Mouse (Mus musculus): ENCODE measurements around the gene Alpk1. TPM values are rescaled to one million over a fixed set of nuclear protein-coding genes. Genes with fewer than 3 reads are reported as not detected.

Gene Alpk1
- polyA plus RNA-seq, 1 experiment from 2014 or later, result 0.64 TPM

DNA sequence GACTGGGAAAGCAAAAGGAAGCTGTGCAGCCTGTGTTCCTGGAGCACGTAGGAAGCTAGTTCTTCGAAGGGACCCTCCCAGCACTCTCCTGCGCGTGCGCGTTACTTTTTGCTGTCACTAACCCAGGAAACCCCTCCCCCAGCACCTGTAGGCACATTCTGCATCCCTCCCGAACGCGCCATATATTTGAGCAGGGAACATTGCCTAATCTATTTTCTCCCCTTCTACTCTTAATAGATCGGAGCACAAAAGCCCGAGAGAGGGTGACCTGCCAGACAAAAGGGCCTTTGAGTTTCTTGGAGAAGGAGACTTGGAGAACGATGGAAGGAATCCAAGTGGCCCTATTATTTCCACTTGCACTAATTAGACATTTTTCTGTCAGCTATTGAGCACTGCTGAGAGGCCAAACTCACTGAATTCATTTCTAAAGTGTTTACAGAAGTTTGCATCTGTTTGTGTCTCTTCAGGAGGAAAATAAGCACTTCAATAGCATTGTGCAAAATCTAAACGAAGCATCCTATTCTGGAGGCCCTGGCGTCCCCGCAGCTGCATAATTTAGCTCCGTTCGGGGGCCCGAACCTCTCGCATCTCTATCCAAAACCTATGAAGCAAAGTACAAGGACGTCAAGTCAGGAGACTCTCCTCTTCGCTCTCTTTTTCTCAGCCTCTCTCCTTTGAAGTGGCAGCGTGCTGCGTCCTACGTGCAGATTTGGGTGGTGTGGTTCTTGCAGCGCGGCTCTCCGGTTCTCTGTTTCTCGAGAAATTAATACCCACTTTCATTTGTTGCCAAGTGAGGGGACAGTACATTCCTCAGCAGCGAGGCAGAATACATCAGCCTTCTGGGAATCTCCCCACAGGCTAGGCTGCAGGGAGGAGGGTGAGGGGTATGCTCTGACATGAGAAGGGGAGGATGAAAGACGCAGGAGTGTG lies 74.5 kb downstream of the Alpk1 start:
- Histone ChIP-seq H3K4me3 (no peak overlapping the region), H3K9ac (no peak overlapping the region), H3K4me2 (peak overlapping the region; percentile 20; the same call in 1 of the 2 replicates), H3K27me3 (replicated peaks) (peaks cover 20% of the 10 kb centered on the region; the same call in 1 of the 2 replicates), H3K9me3 (replicated peaks) (no peaks in the 10 kb centered on the region), H3K27ac (no peak overlapping the region), H3K4me1 (no peaks in the 10 kb centered on the region), H3K36me3 (no peaks in the 10 kb centered on the region)
- 31% methylated on average over 30 of the region's 30 CpGs for WGBS (ENCODE audit: insufficient replicate concordance)
- ATAC-seq, result no peak

DNA sequence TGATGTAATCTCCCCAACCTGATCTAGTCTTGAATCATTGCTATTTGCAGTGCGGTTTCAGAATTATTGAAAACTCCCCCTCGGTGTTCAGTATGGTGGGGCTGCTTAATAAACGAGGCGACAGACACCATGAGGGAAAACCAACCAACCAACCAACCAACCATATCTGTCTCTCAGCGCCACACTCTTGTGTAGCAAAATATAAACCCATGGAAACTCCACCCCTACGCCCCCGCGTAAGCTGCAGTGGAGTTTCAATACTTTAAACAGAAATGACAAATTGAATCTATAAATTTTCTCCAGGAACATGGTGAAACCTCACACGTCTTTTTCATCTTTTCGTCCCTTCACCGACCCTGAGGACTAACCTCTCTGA lies 75.2 kb downstream of the Alpk1 start:
- ATAC-seq, result no peak
- Histone ChIP-seq H3K4me1 (no peaks in the 10 kb centered on the region), H3K9me3 (replicated peaks) (no peaks in the 10 kb centered on the region), H3K27ac (no peak overlapping the region), H3K36me3 (no peaks in the 10 kb centered on the region), H3K27me3 (replicated peaks) (peaks cover 20% of the 10 kb centered on the region; the same call in 1 of the 2 replicates), H3K4me3 (no peak overlapping the region), H3K9ac (no peak overlapping the region), H3K4me2 (no peak overlapping the region)
- WGBS (ENCODE audit: insufficient replicate concordance), result 72% methylated on average over 11 of the region's 11 CpGs

DNA sequence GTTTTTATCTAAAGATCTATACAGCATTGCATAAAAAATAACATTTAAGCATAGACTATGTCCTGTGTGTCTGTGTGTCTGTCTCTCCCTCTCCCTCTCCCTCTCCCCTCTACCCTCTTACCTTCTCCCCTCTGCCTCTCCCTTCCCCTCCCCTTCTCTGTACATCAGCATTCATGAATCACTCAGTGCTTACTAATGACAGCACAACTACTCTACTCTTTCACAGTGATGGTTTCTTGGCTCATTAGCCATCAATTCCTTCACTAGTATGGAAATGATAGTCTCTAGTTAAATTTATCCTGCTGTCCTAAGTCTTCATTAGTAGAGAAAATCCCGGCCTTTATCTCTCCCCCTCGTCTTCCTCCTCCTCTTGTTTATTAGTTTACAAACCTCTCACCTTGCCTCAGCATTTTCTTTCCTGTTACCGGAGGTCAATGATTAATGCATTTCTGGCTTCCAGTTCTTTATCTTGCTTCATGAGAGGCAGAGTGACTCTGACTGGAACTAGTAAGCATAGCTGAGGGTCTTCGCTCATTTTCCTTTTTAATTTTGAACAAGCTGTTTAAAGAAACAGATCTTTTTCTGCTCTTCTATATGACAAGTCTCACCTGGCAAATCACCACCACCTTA lies 79.0 kb downstream of the Alpk1 start:
- Histone ChIP-seq H3K27ac (no peak overlapping the region), H3K4me2 (no peak overlapping the region), H3K27me3 (replicated peaks) (peaks cover 20% of the 10 kb centered on the region), H3K36me3 (no peaks in the 10 kb centered on the region), H3K4me3 (no peak overlapping the region), H3K9me3 (replicated peaks) (no peaks in the 10 kb centered on the region), H3K9ac (no peak overlapping the region), H3K4me1 (no peaks in the 10 kb centered on the region)
- WGBS (ENCODE audit: insufficient replicate concordance), result 62% methylated on average over 4 of the region's 4 CpGs
- ATAC-seq, result no peak

DNA sequence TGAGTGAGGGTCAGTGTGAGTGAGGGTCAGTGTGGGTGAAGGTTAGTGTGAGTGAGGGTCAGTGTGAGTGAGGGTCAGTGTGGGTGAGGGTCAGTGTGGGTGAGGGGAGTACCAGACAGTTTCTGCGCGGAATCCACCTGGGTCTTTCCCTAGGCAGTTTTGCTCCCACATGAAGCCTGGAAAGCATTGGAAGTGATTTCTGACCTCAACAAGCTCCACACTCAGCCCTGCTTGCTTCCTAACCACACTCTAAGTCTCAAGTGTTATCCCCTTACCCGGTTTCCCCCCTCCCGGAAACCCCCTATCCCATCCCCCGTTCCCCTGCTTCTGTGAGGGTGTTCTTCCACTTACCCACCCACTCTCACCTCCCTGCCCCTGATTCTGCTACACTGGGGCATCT lies 81.7 kb downstream of the Alpk1 start:
- H3K27ac ChIP-seq, result no peak overlapping the region
- H3K9me3 ChIP-seq (replicated peaks), result no peaks in the 10 kb centered on the region
- no peaks in the 10 kb centered on the region for H3K36me3 ChIP-seq
- no peak overlapping the region for H3K4me2 ChIP-seq
- H3K4me1 ChIP-seq, result no peaks in the 10 kb centered on the region; the same call in 1 of the 2 replicates
- H3K27me3 ChIP-seq (replicated peaks), result peaks cover 28% of the 10 kb centered on the region
- no peak overlapping the region for H3K9ac ChIP-seq
- no peak overlapping the region for H3K4me3 ChIP-seq
- no peak for ATAC-seq
- WGBS (ENCODE audit: insufficient replicate concordance), result 60% methylated on average over 5 of the region's 5 CpGs

- no peak overlapping the region for H3K4me3 ChIP-seq
- no peak overlapping the region for H3K27ac ChIP-seq
- H3K9ac ChIP-seq, result no peak overlapping the region
- no peak for ATAC-seq
- H3K9me3 ChIP-seq (replicated peaks), result no peaks in the 10 kb centered on the region
- 67% methylated on average over 11 of the region's 11 CpGs for WGBS (ENCODE audit: insufficient replicate concordance)
- peaks cover 28% of the 10 kb centered on the region for H3K27me3 ChIP-seq (replicated peaks)
- H3K4me2 ChIP-seq, result no peak overlapping the region
- H3K36me3 ChIP-seq, result no peaks in the 10 kb centered on the region
- H3K4me1 ChIP-seq, result no peaks in the 10 kb centered on the region; the same call in 1 of the 2 replicates
Observed at GRCm38 (mm10) chr3:127696541-127696940, 83.8 kb downstream of the Alpk1 start.

DNA sequence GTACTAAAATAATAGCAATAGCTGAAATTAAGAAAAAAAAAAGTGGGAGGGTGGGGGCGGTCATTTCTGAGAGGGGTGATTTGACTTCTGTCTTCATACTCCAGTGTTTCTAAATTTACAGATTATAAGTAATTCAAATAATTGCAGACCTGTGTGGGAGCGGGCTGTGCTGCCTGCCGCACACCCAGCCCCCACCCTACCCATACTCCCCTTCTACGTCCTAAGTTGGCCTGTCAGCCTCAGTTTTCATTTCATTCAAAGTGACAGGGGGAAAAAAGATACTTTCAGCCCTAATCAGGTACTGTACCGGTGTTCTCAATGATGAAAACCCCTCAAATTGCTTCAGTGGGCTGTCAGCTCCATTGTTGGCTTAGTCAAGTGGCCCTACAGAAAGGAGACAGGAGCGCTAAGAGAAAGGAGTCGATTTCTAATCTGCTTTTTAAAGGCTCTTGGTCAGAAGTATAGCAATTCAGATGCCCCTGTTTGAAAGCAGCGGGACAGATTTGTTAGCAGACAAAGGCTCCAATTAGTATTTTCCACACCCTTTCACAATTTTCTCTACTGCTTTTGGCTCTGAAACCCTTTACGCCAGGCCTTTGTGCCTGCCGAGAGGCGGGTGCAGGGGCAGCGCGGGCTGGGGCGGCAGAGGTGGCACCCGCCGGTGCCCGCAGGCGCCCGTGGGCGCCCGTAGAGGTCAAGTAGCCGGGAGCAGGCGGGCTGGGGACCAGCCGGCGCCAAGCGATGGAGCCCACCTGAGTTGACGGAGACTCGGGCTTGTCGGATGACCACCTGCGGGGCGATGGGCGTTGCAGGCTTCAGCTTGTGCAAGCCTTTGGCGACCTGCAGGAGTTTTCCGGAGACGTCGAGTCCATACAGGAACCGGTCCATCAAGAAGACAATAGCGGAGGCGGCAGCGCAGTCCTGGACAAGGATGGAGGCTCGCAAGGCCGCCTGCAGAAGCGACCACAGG lies 85.2 kb downstream of the Alpk1 start:
- Histone ChIP-seq H3K9me3 (replicated peaks) (no peaks in the 10 kb centered on the region), H3K4me3 (no peak overlapping the region), H3K36me3 (no peaks in the 10 kb centered on the region), H3K9ac (no peak overlapping the region), H3K27ac (no peak overlapping the region), H3K4me2 (no peak overlapping the region), H3K27me3 (replicated peaks) (peaks cover 28% of the 10 kb centered on the region), H3K4me1 (no peaks in the 10 kb centered on the region; the same call in 1 of the 2 replicates)
- WGBS (ENCODE audit: insufficient replicate concordance), result 17% methylated on average over 43 of the region's 43 CpGs
- ATAC-seq, result no peak

- no peaks in the 10 kb centered on the region; the same call in 1 of the 2 replicates for H3K4me1 ChIP-seq
- no peak overlapping the region for H3K4me3 ChIP-seq
- WGBS (ENCODE audit: insufficient replicate concordance), result 62% methylated on average over 4 of the region's 4 CpGs
- no peak overlapping the region for H3K27ac ChIP-seq
- H3K9ac ChIP-seq, result no peak overlapping the region
- no peaks in the 10 kb centered on the region for H3K36me3 ChIP-seq
- no peak for ATAC-seq
- no peak overlapping the region for H3K4me2 ChIP-seq
- no peaks in the 10 kb centered on the region for H3K9me3 ChIP-seq (replicated peaks)
- peaks cover 22% of the 10 kb centered on the region for H3K27me3 ChIP-seq (replicated peaks)
Observed at GRCm38 (mm10) chr3:127691230-127691629, 89.1 kb downstream of the Alpk1 start.

DNA sequence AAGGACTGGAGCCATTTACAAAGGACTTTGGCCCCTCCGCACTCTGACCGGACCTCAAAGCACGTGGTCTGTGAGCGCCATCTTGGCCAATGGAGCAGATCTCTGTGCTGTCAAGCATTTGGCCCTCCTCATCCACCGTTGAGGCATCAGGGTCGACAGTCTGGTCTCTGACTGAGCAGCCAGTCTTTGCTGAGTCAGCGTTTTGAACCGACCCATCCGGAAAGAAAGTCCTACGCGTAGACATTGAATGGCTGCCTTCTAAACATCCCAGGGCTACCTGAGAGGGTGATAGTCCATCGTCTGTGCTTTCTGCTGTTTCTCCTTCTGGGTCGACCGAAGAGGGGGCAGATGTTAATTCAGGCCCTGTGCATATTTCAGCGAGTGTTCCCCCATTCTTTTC lies 100.6 kb downstream of the Alpk1 start:
- ATAC-seq, result no peak
- H3K36me3 ChIP-seq, result no peaks in the 10 kb centered on the region
- H3K9me3 ChIP-seq (replicated peaks), result no peaks in the 10 kb centered on the region
- H3K4me3 ChIP-seq, result no peak overlapping the region
- H3K4me2 ChIP-seq, result no peak overlapping the region
- H3K27ac ChIP-seq, result no peak overlapping the region
- 75% methylated on average over 15 of the region's 15 CpGs for WGBS (ENCODE audit: insufficient replicate concordance)
- no peaks in the 10 kb centered on the region for H3K4me1 ChIP-seq
- no peak overlapping the region for H3K9ac ChIP-seq
- no peaks in the 10 kb centered on the region for H3K27me3 ChIP-seq (replicated peaks)

DNA sequence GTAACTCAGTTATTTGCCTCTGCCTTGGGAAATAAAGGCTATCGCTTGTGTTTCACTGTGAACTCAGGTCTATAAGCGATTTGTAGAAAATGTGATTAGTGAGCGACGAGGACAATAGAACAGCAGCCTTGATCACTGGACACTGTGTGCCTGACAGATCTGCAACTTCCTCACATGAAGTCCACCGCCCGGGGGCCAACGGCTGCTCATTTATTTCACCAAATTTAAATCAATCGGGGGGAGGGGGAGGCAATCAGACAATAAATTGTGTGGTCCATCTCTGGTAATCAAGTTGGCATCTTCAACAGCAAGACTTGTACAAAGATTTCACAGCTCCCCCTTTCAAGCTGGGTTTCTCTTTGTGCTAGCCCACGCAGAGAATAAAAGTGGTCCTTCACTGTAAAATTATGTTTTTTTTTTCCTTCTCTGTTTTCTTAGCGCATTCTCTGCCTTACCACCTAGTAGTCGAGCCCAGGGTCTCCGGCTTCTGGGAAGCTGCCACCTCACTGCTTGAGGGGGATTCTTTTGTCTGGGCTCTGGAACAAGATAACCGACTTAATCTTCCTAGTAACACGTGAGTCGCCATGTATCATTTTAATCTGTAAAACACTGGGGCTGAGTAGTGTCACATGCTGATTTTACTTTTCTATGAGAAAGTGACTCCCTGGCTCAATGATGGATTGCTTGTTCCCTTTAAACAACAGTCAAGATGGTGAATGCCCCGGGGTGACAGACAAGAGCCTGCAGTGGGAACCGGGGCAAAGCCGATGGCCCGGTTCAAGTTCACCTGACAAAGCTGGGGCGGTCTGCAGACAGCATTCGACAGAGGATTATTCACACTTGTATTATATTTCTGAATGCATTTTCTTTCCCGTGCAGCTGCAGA lies 118.4 kb downstream of the Alpk1 start:
- no peaks in the 10 kb centered on the region for H3K4me1 ChIP-seq
- 68% methylated on average over 22 of the region's 22 CpGs for WGBS (ENCODE audit: insufficient replicate concordance)
- H3K27me3 ChIP-seq (replicated peaks), result no peaks in the 10 kb centered on the region
- H3K4me3 ChIP-seq, result no peak overlapping the region
- H3K4me2 ChIP-seq, result no peak overlapping the region
- no peak for ATAC-seq
- H3K27ac ChIP-seq, result no peak overlapping the region
- no peak overlapping the region for H3K9ac ChIP-seq
- H3K9me3 ChIP-seq (replicated peaks), result no peaks in the 10 kb centered on the region
- H3K36me3 ChIP-seq, result no peaks in the 10 kb centered on the region

DNA sequence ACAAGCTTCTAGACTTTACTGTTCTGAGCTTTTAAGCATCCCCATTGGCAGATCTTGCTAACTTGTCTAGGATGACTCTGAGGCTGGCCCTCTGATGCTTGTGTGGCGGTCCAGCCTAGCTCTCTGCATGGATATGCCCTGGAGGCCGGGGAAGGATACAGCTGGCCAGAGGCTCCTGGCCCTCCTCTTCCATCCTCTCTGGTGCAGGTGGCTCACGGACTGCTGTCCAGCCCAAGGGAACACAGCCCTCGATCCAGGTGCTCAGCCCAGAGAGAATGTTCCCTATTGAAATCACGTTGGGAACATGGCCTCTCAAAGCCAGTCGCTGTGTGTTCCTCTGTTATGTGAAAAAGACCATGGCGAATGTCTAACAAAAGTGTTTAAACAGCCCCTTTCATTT lies 119.6 kb downstream of the Alpk1 start:
- Histone ChIP-seq H3K4me3 (no peak overlapping the region), H3K4me2 (no peak overlapping the region), H3K36me3 (no peaks in the 10 kb centered on the region), H3K27ac (no peak overlapping the region), H3K9me3 (replicated peaks) (no peaks in the 10 kb centered on the region), H3K9ac (no peak overlapping the region), H3K27me3 (replicated peaks) (no peaks in the 10 kb centered on the region), H3K4me1 (no peaks in the 10 kb centered on the region)
- no peak for ATAC-seq
- WGBS (ENCODE audit: insufficient replicate concordance), result 64% methylated on average over 7 of the region's 7 CpGs
